Mouse (Mus musculus) granulocyte monocyte progenitor cell, adult 5-6 weeks (primary cell): ENCODE measurements around the gene Mbtd1. TPM values are rescaled to one million over a fixed set of nuclear protein-coding genes. Genes with fewer than 3 reads are reported as not detected.

Experiments used
- ATAC-seq: replicated peaks from 2 replicates; pipeline ENCODE4 v1.8.0; 2016; ENCODE audit warnings: mild to moderate bottlenecking, moderate TSS enrichment, inconsistent platforms; ENCODE audit not compliant: poor library complexity, severe bottlenecking
- total RNA-seq, 2 experiments: library from RNA; stranded (forward) in 1 of 2; stranded (reverse) in 1 of 2; fragments of 200-712, 200-1000 nt in 1 of 2; fragments of >200 nt in 1 of 2; fragmentation: Nextera tagmentation in 1 of 2; gene quantifications; 2 replicates each; pipeline ENCODE4 v1.2.3; 2014 to 2017

Gene Mbtd1
- total RNA-seq, 2 experiments from 2014 or later: 46.8 to 58.1 TPM

DNA sequence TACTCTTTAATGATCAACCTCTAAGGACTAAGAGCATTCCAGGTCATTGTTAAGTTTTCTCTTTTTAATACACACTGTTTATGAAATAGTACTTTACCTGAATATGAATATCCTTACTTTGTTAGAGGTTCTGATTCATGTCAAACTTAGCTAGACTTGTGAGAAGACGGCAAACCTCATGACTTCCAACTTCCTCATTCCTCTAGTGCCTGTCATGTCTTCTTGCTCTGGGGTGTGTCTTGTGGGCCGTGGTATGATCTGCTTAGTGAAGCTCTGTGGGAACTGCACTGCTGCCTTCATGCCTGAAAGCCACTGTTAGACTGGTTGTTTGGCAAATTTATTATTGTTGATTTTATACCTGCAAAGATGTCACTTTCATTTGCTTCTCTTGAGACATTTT lies 55.3 kb downstream of the Mbtd1 start:
- ATAC-seq: peak; percentile 76

GRCm38 (mm10) chr11:93944986-93945385 lies 59.3 kb downstream of the Mbtd1 start:
- no peak for ATAC-seq

GRCm38 (mm10) chr11:93948887-93949567 lies 63.4 kb downstream of the Mbtd1 start:
- no peak for ATAC-seq

DNA sequence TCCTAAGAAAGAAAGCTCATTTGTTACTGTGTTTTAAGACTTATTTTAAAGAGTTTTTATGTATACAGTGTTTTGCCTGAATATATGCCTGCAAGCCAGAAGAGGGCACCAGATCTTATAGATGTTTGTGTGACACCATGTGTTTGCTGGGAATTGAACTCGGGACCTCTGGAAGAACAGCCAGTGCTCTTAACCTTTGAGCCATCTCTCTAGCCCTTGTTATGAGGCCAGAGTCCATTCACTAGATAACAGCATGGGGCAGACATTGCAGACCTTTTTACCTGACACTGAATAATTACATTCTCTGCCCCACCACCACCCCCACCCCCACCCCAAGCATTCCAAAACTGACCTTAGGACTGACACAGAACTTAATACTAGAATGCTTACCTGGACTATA lies 64.4 kb downstream of the Mbtd1 start:
- ATAC-seq: no peak

GRCm38 (mm10) chr11:93952376-93952775 lies 66.7 kb downstream of the Mbtd1 start:
- ATAC-seq: no peak

GRCm38 (mm10) chr11:93954738-93955255 lies 69.1 kb downstream of the Mbtd1 start:
- no peak; the same call in 1 of the 2 replicates for ATAC-seq

GRCm38 (mm10) chr11:93955256-93956150 lies 69.9 kb downstream of the Mbtd1 start:
- ATAC-seq: peak; percentile 94

- ATAC-seq: peak; percentile 49
Observed at GRCm38 (mm10) chr11:93956159-93956558, 70.5 kb downstream of the Mbtd1 start, which contains the start of gene Nme2. Nme2 (minus strand) TSS chr11:93956259.

GRCm38 (mm10) chr11:93957031-93957555 lies 71.4 kb downstream of the Mbtd1 start:
- no peak for ATAC-seq

GRCm38 (mm10) chr11:93957746-93958145 lies 72.1 kb downstream of the Mbtd1 start:
- no peak for ATAC-seq

- no peak for ATAC-seq
Observed at GRCm38 (mm10) chr11:93961482-93961881, 75.8 kb downstream of the Mbtd1 start.

GRCm38 (mm10) chr11:93963013-93963412 lies 77.4 kb downstream of the Mbtd1 start:
- ATAC-seq: peak; percentile 52

GRCm38 (mm10) chr11:93965391-93965790 lies 79.7 kb downstream of the Mbtd1 start:
- ATAC-seq: no peak

DNA sequence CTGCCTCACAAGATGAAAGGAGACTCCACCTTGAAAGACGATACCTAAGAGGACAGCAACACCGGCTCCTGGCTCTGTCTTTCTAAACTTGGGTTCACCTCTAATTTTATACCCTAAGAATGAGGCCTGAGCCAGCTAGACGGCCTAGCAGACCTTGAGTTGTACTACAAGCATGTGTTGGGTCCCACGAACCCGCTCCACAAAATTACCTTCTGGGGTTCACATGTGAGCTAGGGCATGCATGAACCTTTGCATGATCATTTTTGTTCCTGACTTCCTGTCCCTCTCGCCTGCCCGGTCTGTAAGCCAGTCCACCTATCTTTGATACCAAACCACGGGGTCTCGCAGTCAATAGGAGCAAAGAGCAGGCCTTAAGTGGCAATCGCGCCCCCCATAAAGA lies 81.7 kb downstream of the Mbtd1 start:
- no peak for ATAC-seq

DNA sequence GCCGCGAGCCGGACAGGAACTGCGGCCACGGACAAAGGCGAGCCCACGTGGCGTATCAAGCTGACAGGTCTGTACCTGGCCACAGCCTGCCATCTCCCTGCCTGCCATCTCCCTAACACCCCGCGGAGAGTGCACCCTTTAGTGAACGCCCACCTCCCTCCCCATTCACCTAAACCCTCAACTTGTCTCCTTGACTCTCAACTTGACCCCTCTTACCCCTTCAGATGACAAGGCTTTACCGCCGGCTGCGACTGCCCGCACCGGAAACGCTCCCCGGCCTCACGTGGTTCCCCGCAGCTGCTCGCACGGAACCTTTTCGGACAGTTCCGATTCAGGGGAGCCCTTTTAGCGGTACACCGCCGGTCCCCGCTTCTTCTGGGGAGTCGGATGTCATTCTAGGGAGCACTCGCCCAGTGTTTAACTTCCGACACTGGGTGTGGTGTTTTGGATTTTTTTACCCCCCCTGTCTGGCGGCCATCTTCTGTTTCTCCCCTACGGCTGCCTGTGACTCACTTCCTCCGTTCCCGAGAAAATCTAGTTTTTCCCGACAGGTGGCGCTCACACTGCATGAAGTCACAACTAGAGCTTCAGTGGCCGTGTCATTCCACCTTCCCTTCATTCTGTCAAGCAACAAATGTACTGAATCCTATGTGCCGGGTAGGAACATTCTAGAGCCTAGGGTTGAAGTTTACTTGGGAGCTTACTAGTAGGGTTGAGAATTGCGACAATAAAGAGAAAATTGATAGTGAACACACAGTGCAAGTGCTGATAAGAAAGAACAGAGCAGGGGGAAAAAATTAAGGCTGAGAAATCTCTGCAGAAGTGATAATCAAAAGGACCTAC lies 82.6 kb downstream of the Mbtd1 start, which contains the start of the genes Gm20390 and Nme1:
Gene Gm20390 (minus strand): TSS at position 289 of the 843 bp plus-strand sequence.
Gene Nme1 (minus strand): TSS at position 517 of the 843 bp plus-strand sequence.
- ATAC-seq: peak; percentile 96

- ATAC-seq: no peak
Observed at GRCm38 (mm10) chr11:93968848-93969128, 83.1 kb downstream of the Mbtd1 start.

DNA sequence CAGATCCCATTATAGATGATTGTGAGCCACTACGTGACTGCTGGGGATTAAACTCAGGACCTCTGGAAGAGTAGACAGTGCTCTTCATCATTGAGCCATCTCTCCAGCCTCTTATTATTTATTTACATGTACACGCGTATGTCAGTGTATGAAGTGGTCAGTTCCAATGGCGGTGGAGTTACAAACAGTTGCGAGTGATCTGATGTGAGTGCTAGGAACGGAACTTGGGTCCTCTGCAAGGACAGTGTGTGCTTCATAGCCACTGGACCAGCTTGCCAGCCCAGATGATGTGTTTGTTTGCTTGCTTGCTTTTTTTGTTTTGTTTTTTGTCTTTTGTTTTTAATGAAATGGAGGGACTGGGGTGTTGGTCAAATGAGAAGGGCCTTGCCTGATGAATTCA lies 83.5 kb downstream of the Mbtd1 start:
- ATAC-seq: no peak

- no peak for ATAC-seq
Observed at GRCm38 (mm10) chr11:93969799-93970198, 84.1 kb downstream of the Mbtd1 start.

DNA sequence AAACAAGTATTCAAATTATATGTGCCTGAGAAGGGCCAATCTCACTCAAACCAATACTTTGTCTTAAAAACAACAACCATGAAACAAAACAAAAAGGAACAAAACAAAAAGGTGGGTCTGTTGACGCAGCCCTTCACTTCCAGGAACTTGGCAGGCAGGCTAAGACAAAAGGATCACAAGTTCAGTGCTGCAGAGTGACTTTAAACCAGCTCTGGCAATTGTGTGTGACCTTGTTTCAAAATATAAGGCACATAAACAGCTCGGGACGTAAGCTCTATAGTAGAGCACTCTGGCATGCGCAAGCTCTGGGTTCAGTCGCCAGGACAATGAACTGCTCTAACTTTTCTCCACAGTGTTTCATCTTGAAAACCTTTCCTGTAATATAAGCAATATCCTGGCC lies 87.3 kb downstream of the Mbtd1 start:
- ATAC-seq: no peak

DNA sequence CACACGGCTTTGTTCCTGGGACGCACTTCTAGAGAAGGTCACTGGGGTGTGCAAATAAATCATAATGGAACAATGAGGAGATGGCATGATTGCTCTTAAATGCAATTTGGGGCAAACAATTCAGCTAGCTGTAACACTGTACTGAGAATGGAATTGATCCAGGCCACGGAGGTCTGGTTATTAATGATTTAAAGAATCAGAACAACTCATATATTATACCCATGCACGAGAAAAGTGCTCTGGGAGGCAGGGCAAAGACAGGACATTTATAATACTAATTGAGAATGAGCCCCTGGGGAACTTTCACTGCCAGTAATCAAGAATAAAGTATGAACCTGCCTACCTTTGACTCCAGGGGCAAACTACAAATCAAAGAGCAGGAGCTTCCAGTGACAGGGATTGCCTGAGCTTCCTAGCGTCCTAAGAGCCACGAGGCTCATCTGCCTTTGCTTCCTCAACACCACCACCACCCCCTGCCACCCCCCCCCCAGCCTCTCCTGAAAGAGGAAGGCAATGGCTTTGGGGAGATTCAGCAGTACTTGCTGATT lies 93.9 kb downstream of the Mbtd1 start:
- peak; percentile 44; the same call in 1 of the 2 replicates for ATAC-seq
